ENCODE assay signal across 10 mouse cellular contexts in the genomic region with DNA sequence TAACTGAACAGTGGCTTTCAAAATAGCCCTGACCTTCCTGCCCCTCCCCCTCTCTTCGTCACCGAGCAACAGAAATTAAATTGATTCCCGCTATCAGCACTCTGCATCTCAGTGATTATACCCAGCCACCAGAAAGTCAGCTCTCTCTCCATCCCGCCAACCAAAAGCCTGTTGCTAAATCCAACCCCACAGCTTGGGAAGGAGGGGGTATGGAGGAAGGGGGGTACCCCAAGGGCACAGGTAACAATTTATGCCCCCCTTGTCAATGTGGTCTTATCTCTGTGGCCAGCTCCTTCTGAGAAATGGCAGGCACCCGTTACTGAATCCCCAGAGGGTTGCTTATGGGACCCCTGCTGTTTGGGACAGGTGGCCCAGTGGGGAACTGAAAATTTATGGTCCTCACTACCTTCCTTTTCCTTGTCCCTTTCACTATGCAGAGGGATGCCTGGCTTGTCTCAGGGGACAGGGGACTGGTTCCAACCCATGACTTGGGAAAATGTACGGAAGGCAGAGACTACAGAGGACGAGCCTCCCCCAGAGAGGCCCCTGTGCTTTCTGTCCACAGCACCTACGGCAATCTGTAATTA.
DNase-seq lines count a peak whose midpoint lies in the region; ATAC-seq and TF ChIP-seq lines count a peak whose summit lies in the region.
"Had no signal": no experiment of that assay in that cellular context is flagged by ENCODE, and none has a peak within 500 bp of the region (broad histone marks: within the 10 kb centered on the region; RNA-seq: fewer than 3 reads in every experiment).

No protein-coding gene starts in this region.

- DNase-seq in kidney, adult 2 months: peak; percentile 58
- no peak for DNase-seq in kidney, adult 11 months
- no peak for DNase-seq in gastrocnemius, postnatal 25 days
- DNase-seq in embryo, embryonic 11 days: no peak
- no peak for DNase-seq in thymus, postnatal 10 days (ENCODE audit: low spot score in 2 of 2)
- DNase-seq: lung, adult 2 months had no signal

- peaks cover 60% of the 10 kb centered on the region for H3K4me1 ChIP-seq in kidney, adult 2 months (ENCODE audit: control insufficient read depth, insufficient read depth, low read length)
- H3K4me1 ChIP-seq in bone marrow, adult 2 months (ENCODE audit: control insufficient read depth, insufficient read depth, low read length): peaks cover 7% of the 10 kb centered on the region
- H3K4me1 ChIP-seq in hindbrain, embryonic 16.5 days (ENCODE audit: control insufficient read depth, insufficient read depth, low read depth, low read length): peaks cover 71% of the 10 kb centered on the region
- H3K4me1 ChIP-seq in midbrain, embryonic 16.5 days (ENCODE audit: control insufficient read depth, insufficient read depth, low read length): peaks cover 49% of the 10 kb centered on the region

- H3K4me3 ChIP-seq in kidney, adult 2 months (ENCODE audit: insufficient read depth, low read depth, low read length): no peak overlapping the region
- no peak overlapping the region for H3K4me3 ChIP-seq in bone marrow, adult 2 months (replicated peaks; ENCODE audit: control insufficient read depth, low read depth, low read length)
- no peak overlapping the region for H3K4me3 ChIP-seq in hindbrain, embryonic 16.5 days (ENCODE audit: low read length)
- no peak overlapping the region for H3K4me3 ChIP-seq in midbrain, embryonic 16.5 days (ENCODE audit: low read depth, low read length)
- H3K4me3 ChIP-seq: erythroblast, embryonic 14.5 days had no signal

- no peak for ATAC-seq in hindbrain, embryonic 16.5 days
- ATAC-seq in midbrain, embryonic 16.5 days: no peak

- no peak overlapping the region for H3K9ac ChIP-seq in hindbrain, embryonic 16.5 days (ENCODE audit: low read depth, low read length)
- H3K9ac ChIP-seq in midbrain, embryonic 16.5 days (ENCODE audit: low read depth, low read length): 0 out of 2 replicates have a peak overlapping the region, but pooled peaks have one; percentile 4

- TF ChIP-seq CTCF in kidney, adult 2 months (conservative IDR thresholded peaks at IDR 0.05; ENCODE audit: insufficient read depth, insufficient read length, low read depth, low read length): no peak
- no peak for TF ChIP-seq CTCF in bone marrow, adult 2 months (IDR thresholded peaks at IDR 0.05; ENCODE audit: control insufficient read depth, insufficient read depth, low read length)

- no peaks in the 10 kb centered on the region for H3K27me3 ChIP-seq in kidney, adult 2 months (replicated peaks; ENCODE audit: control insufficient read depth, insufficient read depth, low read length)
- no peaks in the 10 kb centered on the region for H3K27me3 ChIP-seq in hindbrain, embryonic 16.5 days (replicated peaks; ENCODE audit: control insufficient read depth, insufficient read depth, low read length)
- H3K27me3 ChIP-seq in midbrain, embryonic 16.5 days (ENCODE audit: control insufficient read depth, insufficient read depth, low read depth, low read length): no peaks in the 10 kb centered on the region

- peak overlapping the region; percentile 68 for H3K27ac ChIP-seq in kidney, adult 2 months (ENCODE audit: insufficient read depth, low read depth, low read length)
- H3K27ac ChIP-seq in bone marrow, adult 2 months (ENCODE audit: control insufficient read depth, insufficient read depth, low read depth, low read length, poor library complexity): peak overlapping the region; percentile 30; the same call in 1 of the 2 replicates
- H3K27ac ChIP-seq in hindbrain, embryonic 16.5 days (ENCODE audit: low read depth, low read length): peak overlapping the region; percentile 39; the same call in 1 of the 2 replicates
- peak overlapping the region; percentile 52 for H3K27ac ChIP-seq in midbrain, embryonic 16.5 days (ENCODE audit: low read length)

- TF ChIP-seq POLR2A in kidney, adult 2 months (IDR thresholded peaks at IDR 0.05; ENCODE audit: low read depth, low read length): no peak
- no peak for TF ChIP-seq POLR2A in bone marrow, adult 2 months (IDR thresholded peaks at IDR 0.05; ENCODE audit: borderline replicate concordance, control insufficient read depth, low read depth, low read length)

- H3K9me3 ChIP-seq in hindbrain, embryonic 16.5 days (ENCODE audit: control insufficient read depth, low read length): no peaks in the 10 kb centered on the region
- H3K9me3 ChIP-seq in midbrain, embryonic 16.5 days (replicated peaks; ENCODE audit: control insufficient read depth, low read length, poor library complexity, severe bottlenecking): no peaks in the 10 kb centered on the region

- no peaks in the 10 kb centered on the region for H3K36me3 ChIP-seq in kidney, adult 2 months (ENCODE audit: control insufficient read depth, insufficient read depth, low read length)
- H3K36me3 ChIP-seq in hindbrain, embryonic 16.5 days (ENCODE audit: control insufficient read depth, insufficient read depth, low read length): no peaks in the 10 kb centered on the region
- no peaks in the 10 kb centered on the region for H3K36me3 ChIP-seq in midbrain, embryonic 16.5 days (ENCODE audit: control insufficient read depth, insufficient read depth, low read length)

- WGBS in kidney, adult 2 months: 47% methylated on average over 8 of the region's 8 CpGs
- 19% methylated on average over 8 of the region's 8 CpGs for WGBS in bone marrow, adult 2 months
- 29% methylated on average over 8 of the region's 8 CpGs for WGBS in hindbrain, embryonic 16.5 days
- 38% methylated on average over 8 of the region's 8 CpGs for WGBS in midbrain, embryonic 16.5 days

- no peak overlapping the region for H3K4me2 ChIP-seq in hindbrain, embryonic 16.5 days (ENCODE audit: low read length)
- no peak overlapping the region for H3K4me2 ChIP-seq in midbrain, embryonic 16.5 days (ENCODE audit: low read length)
